Mouse (Mus musculus): ENCODE data around the gene Agl.
"Not testable (repeated sequence)": the region's sequence is repeated elsewhere in the genome, so short reads cannot be mapped to it uniquely, and the experiment has no call there.

The Agl gene

GRCm38 (mm10) chr3:116751191-116751860 lies 56.6 kb downstream of the Agl start:
- in situ Hi-C loops (cut with MseI, MboI) = no loop called here

- in situ Hi-C loops (cut with MseI, MboI) = no loop called here
Observed at GRCm38 (mm10) chr3:116748391-116749170, 59.4 kb downstream of the Agl start.

- in situ Hi-C loops (cut with MseI, MboI) = not testable (repeated sequence)
Observed at GRCm38 (mm10) chr3:116747648-116748047, 60.3 kb downstream of the Agl start.

GRCm38 (mm10) chr3:116740963-116741362 lies 67.0 kb downstream of the Agl start:
- in situ Hi-C loops (cut with MseI, MboI) = no loop called here

- in situ Hi-C loops (cut with MseI, MboI) = no loop called here
Observed at GRCm38 (mm10) chr3:116740106-116740505, 67.9 kb downstream of the Agl start.

GRCm38 (mm10) chr3:116737326-116737731 lies 70.6 kb downstream of the Agl start:
- in situ Hi-C loops (cut with MseI, MboI) = no loop called here

- in situ Hi-C loops (cut with MseI, MboI) = no loop called here
Observed at GRCm38 (mm10) chr3:116729483-116730174, 78.3 kb downstream of the Agl start.

- in situ Hi-C loops (cut with MseI, MboI) = no loop called here
Observed at GRCm38 (mm10) chr3:116726807-116727206, 81.2 kb downstream of the Agl start.

- in situ Hi-C loops (cut with MseI, MboI) = no loop called here
Observed at GRCm38 (mm10) chr3:116723496-116724481, 84.2 kb downstream of the Agl start.

- in situ Hi-C loops (cut with MseI, MboI) = no loop called here
Observed at GRCm38 (mm10) chr3:116722980-116723379, 85.0 kb downstream of the Agl start.

- in situ Hi-C loops (cut with MseI, MboI) = no loop called here
Observed at GRCm38 (mm10) chr3:116718951-116719350, 89.0 kb downstream of the Agl start.

GRCm38 (mm10) chr3:116713031-116713430 lies 94.9 kb downstream of the Agl start:
- in situ Hi-C loops (cut with MseI, MboI) = no loop called here

GRCm38 (mm10) chr3:116712436-116712881 lies 95.5 kb downstream of the Agl start, which contains the start of gene Slc35a3:
Slc35a3 (minus strand) TSS chr3:116712831.
- in situ Hi-C loops (cut with MseI, MboI) = no loop called here

- in situ Hi-C loops (cut with MseI, MboI) = no loop called here
Observed at GRCm38 (mm10) chr3:116711624-116712435, 96.1 kb downstream of the Agl start.

GRCm38 (mm10) chr3:116710941-116711340 lies 97.0 kb downstream of the Agl start:
- in situ Hi-C loops (cut with MseI, MboI) = no loop called here

- in situ Hi-C loops (cut with MseI, MboI) = no loop called here
Observed at GRCm38 (mm10) chr3:116705637-116706204, 102.2 kb downstream of the Agl start.

GRCm38 (mm10) chr3:116703835-116704234 lies 104.1 kb downstream of the Agl start:
- in situ Hi-C loops (cut with MseI, MboI) = no loop called here

- in situ Hi-C loops (cut with MseI, MboI) = no loop called here
Observed at GRCm38 (mm10) chr3:116702647-116703272, 105.2 kb downstream of the Agl start.

GRCm38 (mm10) chr3:116701601-116702000 lies 106.4 kb downstream of the Agl start:
- in situ Hi-C loops (cut with MseI, MboI) = no loop called here

Data from mouse trophoblast stem cell (cell line).